Mouse (Mus musculus): ENCODE data around the gene Gjb5. TPM values are rescaled to one million over a fixed set of nuclear protein-coding genes. Genes with fewer than 3 reads are reported as not detected.

Gene Gjb5
- polyA plus RNA-seq, 1 experiment from 2014 or later: 0.51 TPM

DNA sequence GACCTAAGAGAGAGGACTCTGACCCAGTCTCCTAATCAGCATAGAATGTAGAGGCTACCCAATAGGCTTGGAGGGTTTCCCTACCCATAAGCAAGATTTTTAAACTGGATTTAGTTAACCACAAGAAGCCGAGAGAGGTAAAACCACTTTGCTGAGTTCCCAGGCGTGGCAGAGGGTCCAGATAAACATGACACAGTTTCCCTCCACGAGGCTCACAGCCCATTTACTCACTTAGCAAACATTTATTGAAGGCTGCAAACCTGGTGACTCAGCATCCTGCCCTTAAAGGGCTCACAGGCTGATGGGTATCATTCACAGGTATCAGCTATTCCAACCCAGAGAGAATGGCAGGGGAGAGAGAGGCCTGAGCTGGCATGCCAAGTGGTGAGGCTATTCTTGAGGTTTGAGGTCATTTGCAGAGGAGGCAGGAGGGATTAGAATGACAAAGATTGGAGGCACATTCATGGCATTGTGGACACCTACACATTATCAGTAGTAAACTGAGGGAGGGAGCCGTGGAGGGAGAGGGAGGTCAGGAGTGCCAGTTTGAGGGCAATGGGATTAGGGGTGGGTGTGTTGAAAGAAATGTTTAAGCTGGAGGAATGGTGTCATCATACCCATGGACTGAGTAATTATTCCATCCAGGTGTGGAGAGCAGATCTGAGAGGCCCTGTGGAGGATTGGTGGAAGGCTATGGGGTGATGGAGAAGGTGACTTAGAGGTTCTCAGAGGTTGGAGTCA is 8.3 kb downstream of the Gjb5 start:
- no peak for TF ChIP-seq CTCF (IDR thresholded peaks at IDR 0.05; ENCODE audit: low read depth)
- Histone ChIP-seq H3K9ac (no peak overlapping the region), H3K4me1 (ENCODE audit: insufficient read depth) (peaks cover 6% of the 10 kb centered on the region; the same call in 1 of the 2 replicates), H3K4me2 (no peak overlapping the region), H3K27ac (ENCODE audit: low read depth) (no peak overlapping the region), H3K9me3 (ENCODE audit: low read depth, low read length) (no peaks in the 10 kb centered on the region), H3K4me3 (ENCODE audit: low read depth, low read length) (no peak overlapping the region), H3K27me3 (ENCODE audit: insufficient read depth, low read length) (no peaks in the 10 kb centered on the region), H3K36me3 (ENCODE audit: insufficient read depth) (no peaks in the 10 kb centered on the region)
- DNase-seq (no peak), ATAC-seq (ENCODE audit: insufficient read depth) (no peak)
- 40% methylated on average over 4 of the region's 4 CpGs for WGBS

- no peak for DNase-seq
- Histone ChIP-seq H3K36me3 (ENCODE audit: insufficient read depth) (no peaks in the 10 kb centered on the region), H3K4me3 (ENCODE audit: low read depth, low read length) (no peak overlapping the region), H3K9me3 (ENCODE audit: low read depth, low read length) (no peaks in the 10 kb centered on the region), H3K9ac (no peak overlapping the region), H3K4me2 (no peak overlapping the region), H3K4me1 (ENCODE audit: insufficient read depth) (no peaks in the 10 kb centered on the region), H3K27me3 (ENCODE audit: insufficient read depth, low read length) (no peaks in the 10 kb centered on the region), H3K27ac (ENCODE audit: low read depth) (no peak overlapping the region)
- WGBS: 59% methylated on average over 5 of the region's 5 CpGs
- no peak for ATAC-seq (ENCODE audit: insufficient read depth)
- TF ChIP-seq CTCF (IDR thresholded peaks at IDR 0.05; ENCODE audit: low read depth): no peak
Observed at GRCm38 (mm10) chr4:127345000-127345399, 13.0 kb downstream of the Gjb5 start.

DNA sequence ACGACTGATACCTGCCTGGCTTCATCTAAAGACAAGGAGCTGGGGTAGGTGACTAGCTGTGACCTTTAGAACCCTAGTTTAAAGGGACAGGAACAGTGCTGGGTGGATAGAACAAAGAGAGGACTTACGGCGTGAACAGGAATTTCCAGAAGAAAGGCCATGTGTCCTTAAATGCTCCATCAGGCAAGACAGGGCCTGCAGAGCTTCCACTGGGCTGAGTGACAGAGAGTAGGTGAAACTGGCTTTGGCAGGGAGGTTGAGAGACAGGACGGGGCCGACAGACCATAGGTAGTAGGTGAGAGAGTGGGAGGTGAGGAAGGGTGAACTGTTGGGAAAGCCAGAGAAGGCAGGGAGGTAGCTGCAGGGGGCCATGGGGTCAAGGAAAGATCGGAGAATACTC is 16.6 kb downstream of the Gjb5 start:
- TF ChIP-seq CTCF (IDR thresholded peaks at IDR 0.05; ENCODE audit: low read depth): no peak
- Histone ChIP-seq H3K4me3 (ENCODE audit: low read depth, low read length) (no peak overlapping the region), H3K4me1 (ENCODE audit: insufficient read depth) (no peaks in the 10 kb centered on the region), H3K9me3 (ENCODE audit: low read depth, low read length) (no peaks in the 10 kb centered on the region), H3K4me2 (no peak overlapping the region), H3K9ac (no peak overlapping the region), H3K36me3 (ENCODE audit: insufficient read depth) (no peaks in the 10 kb centered on the region), H3K27ac (ENCODE audit: low read depth) (no peak overlapping the region), H3K27me3 (ENCODE audit: insufficient read depth, low read length) (no peaks in the 10 kb centered on the region)
- ATAC-seq (ENCODE audit: insufficient read depth) (no peak), DNase-seq (no peak)
- WGBS: 43% methylated on average over 6 of the region's 6 CpGs

GRCm38 (mm10) chr4:127337668-127338067 is 20.3 kb downstream of the Gjb5 start:
- no peak for TF ChIP-seq CTCF (IDR thresholded peaks at IDR 0.05; ENCODE audit: low read depth)
- H3K4me1 ChIP-seq (ENCODE audit: insufficient read depth): no peaks in the 10 kb centered on the region
- no peak overlapping the region for H3K27ac ChIP-seq (ENCODE audit: low read depth)
- no peak for ATAC-seq (ENCODE audit: insufficient read depth)
- peaks cover 5% of the 10 kb centered on the region; the same call in 1 of the 2 replicates for H3K27me3 ChIP-seq (ENCODE audit: insufficient read depth, low read length)
- no peaks in the 10 kb centered on the region for H3K36me3 ChIP-seq (ENCODE audit: insufficient read depth)
- no peak overlapping the region for H3K4me3 ChIP-seq (ENCODE audit: low read depth, low read length)
- H3K9ac ChIP-seq: no peak overlapping the region
- H3K4me2 ChIP-seq: no peak overlapping the region
- H3K9me3 ChIP-seq (ENCODE audit: low read depth, low read length): no peaks in the 10 kb centered on the region
- WGBS: 84% methylated on average over 5 of the region's 5 CpGs
- no peak for DNase-seq

GRCm38 (mm10) chr4:127334870-127335504 is 23.0 kb downstream of the Gjb5 start:
- no peaks in the 10 kb centered on the region for H3K36me3 ChIP-seq (ENCODE audit: insufficient read depth)
- no peak overlapping the region for H3K27ac ChIP-seq (ENCODE audit: low read depth)
- DNase-seq: no peak
- no peak for ATAC-seq (ENCODE audit: insufficient read depth)
- peaks cover 30% of the 10 kb centered on the region for H3K27me3 ChIP-seq (ENCODE audit: insufficient read depth, low read length)
- H3K4me3 ChIP-seq (ENCODE audit: low read depth, low read length): no peak overlapping the region
- no peaks in the 10 kb centered on the region for H3K4me1 ChIP-seq (ENCODE audit: insufficient read depth)
- 23% methylated on average over 5 of the region's 5 CpGs for WGBS
- no peak overlapping the region for H3K9ac ChIP-seq
- no peaks in the 10 kb centered on the region for H3K9me3 ChIP-seq (ENCODE audit: low read depth, low read length)
- TF ChIP-seq CTCF (IDR thresholded peaks at IDR 0.05; ENCODE audit: low read depth): no peak
- H3K4me2 ChIP-seq: no peak overlapping the region

DNA sequence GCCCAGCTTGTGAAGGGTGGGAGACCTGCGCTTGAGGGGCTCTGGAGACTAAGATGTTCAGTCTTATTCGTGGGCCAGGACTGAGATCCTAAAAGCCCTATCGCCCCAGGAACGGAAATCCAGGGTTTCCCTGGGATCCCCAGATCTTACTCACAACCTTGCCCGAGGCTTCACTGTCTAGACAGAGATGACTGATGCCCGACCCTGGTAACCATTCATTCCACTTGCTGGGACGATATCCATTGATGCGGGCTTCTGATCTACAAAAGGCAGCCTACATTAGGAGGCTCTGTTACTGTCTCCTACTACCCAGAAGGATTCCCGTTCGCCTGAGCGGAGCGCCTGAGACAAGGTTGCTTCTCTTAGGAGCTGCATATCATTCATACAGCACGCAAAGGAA is 26.8 kb downstream of the Gjb5 start:
- ATAC-seq (ENCODE audit: insufficient read depth) (no peak), DNase-seq (no peak)
- Histone ChIP-seq H3K36me3 (ENCODE audit: insufficient read depth) (no peaks in the 10 kb centered on the region), H3K9ac (no peak overlapping the region; the same call in 1 of the 2 replicates), H3K27ac (ENCODE audit: low read depth) (no peak overlapping the region), H3K4me3 (ENCODE audit: low read depth, low read length) (no peak overlapping the region), H3K27me3 (ENCODE audit: insufficient read depth, low read length) (peaks cover 51% of the 10 kb centered on the region), H3K4me1 (ENCODE audit: insufficient read depth) (no peaks in the 10 kb centered on the region), H3K9me3 (ENCODE audit: low read depth, low read length) (no peaks in the 10 kb centered on the region), H3K4me2 (no peak overlapping the region)
- 27% methylated on average over 13 of the region's 13 CpGs for WGBS
- no peak for TF ChIP-seq CTCF (IDR thresholded peaks at IDR 0.05; ENCODE audit: low read depth)
